Mouse (Mus musculus) forebrain, embryonic 16.5 days (tissue): ENCODE data around the gene Ltb4r1. TPM values are rescaled to one million over a fixed set of nuclear protein-coding genes. Genes with fewer than 3 reads are reported as not detected.
"Not testable (repeated sequence)": the region's sequence is repeated elsewhere in the genome, so short reads cannot be mapped to it uniquely, and the experiment has no call there.

ENCODE experiments used
- ATAC-seq: fragments of 200-750 bp; cut with Nextera tagmentation; 2 replicates; pipeline ENCODE4 v1.8.0; 2017; ENCODE audit warnings: mild to moderate bottlenecking, moderate library complexity
- H3K27ac ChIP-seq: fragments of 300-500 bp; sonication (generic); 2 replicates; pipeline ENCODE4 v1.5.1; 2014; ENCODE audit warnings: low read length, control low read depth
- H3K27me3 ChIP-seq: fragments of 300-500 bp; sonication (generic); replicated peaks from 2 replicates; pipeline ENCODE4 v1.6.1; 2014; ENCODE audit warnings: low read length; ENCODE audit not compliant: control insufficient read depth, insufficient read depth
- H3K36me3 ChIP-seq: fragments of 300-500 bp; sonication (generic); 2 replicates; pipeline ENCODE4 v1.6.1; 2014; ENCODE audit not compliant: control insufficient read depth, insufficient read depth
- H3K4me1 ChIP-seq: fragments of 300-500 bp; sonication (generic); replicated peaks from 2 replicates; pipeline ENCODE4 v1.6.1; 2014; ENCODE audit warnings: low read length; ENCODE audit not compliant: control insufficient read depth, insufficient read depth
- H3K4me2 ChIP-seq: fragments of 300-500 bp; sonication (generic); 2 replicates; pipeline ENCODE4 v1.6.1; 2014; ENCODE audit warnings: mild to moderate bottlenecking, low read length, control low read depth
- H3K4me3 ChIP-seq: fragments of 300-500 bp; sonication (generic); replicated peaks from 2 replicates; pipeline ENCODE4 v1.5.1; 2014; ENCODE audit warnings: mild to moderate bottlenecking, low read length, control low read depth
- H3K9ac ChIP-seq: fragments of 300-500 bp; sonication (generic); replicated peaks from 2 replicates; pipeline ENCODE4 v1.6.1; 2014; ENCODE audit warnings: low read depth, low read length, control low read depth
- H3K9me3 ChIP-seq: fragments of 300-500 bp; sonication (generic); 2 replicates; pipeline ENCODE4 v1.6.1; 2016; ENCODE audit warnings: low read length; ENCODE audit not compliant: control insufficient read depth
- WGBS: fragments of 180-500 bp; shearing (Covaris S2); extraction: QIAGEN DNeasy Blood & Tissue Kit; methylation state at CpG from one replicate; pipeline ENCODE4 v1.1.7; 2014; 5-methylcytosine and 5-hydroxymethylcytosine counted together
- polyA plus RNA-seq: library from polyadenylated mRNA; unstranded; fragments of >200 nt; fragmentation: Nextera tagmentation; extraction: Ambion mirVana; gene quantifications from 2 replicates; pipeline ENCODE4 v1.2.1, GENCODE M21; 2015

Ltb4r1 gene
- polyA plus RNA-seq, 1 experiment from 2014 or later, result 0.25 TPM

GRCm38 (mm10) chr14:55737086-55737687 lies 28.6 kb upstream of the Ltb4r1 start:
- no peak overlapping the region for H3K27ac ChIP-seq
- H3K9me3 ChIP-seq, result no peaks in the 10 kb centered on the region
- H3K9ac ChIP-seq, result no peak overlapping the region
- no peaks in the 10 kb centered on the region for H3K27me3 ChIP-seq
- WGBS, result 85% methylated on average over 9 of the region's 9 CpGs
- ATAC-seq, result no peak
- peaks cover 7% of the 10 kb centered on the region for H3K36me3 ChIP-seq
- H3K4me2 ChIP-seq, result no peak overlapping the region
- no peak overlapping the region for H3K4me3 ChIP-seq
- H3K4me1 ChIP-seq, result no peaks in the 10 kb centered on the region

GRCm38 (mm10) chr14:55743711-55744110 lies 22.1 kb upstream of the Ltb4r1 start:
- Histone ChIP-seq H3K27ac (no peak overlapping the region), H3K9me3 (no peaks in the 10 kb centered on the region), H3K4me1 (peaks cover 31% of the 10 kb centered on the region), H3K27me3 (no peaks in the 10 kb centered on the region), H3K4me2 (0 out of 2 replicates have a peak overlapping the region, but pooled peaks have one; percentile 16), H3K9ac (no peak overlapping the region; the same call in 1 of the 2 replicates), H3K4me3 (no peak overlapping the region), H3K36me3 (peaks cover 7% of the 10 kb centered on the region)
- WGBS, result 22% methylated on average over 10 of the region's 10 CpGs
- ATAC-seq, result peak; percentile 70

GRCm38 (mm10) chr14:55745180-55745860 lies 20.4 kb upstream of the Ltb4r1 start, which contains the start of the genes Dhrs1 and Nop9:
Gene Dhrs1, minus strand, starts transcription at chr14:55745690.
Gene Nop9, plus strand, starts transcription at chr14:55745693.
- peak within 1 kb of the TSS; percentile 86 for H3K4me3 ChIP-seq
- no peaks in the 10 kb centered on the region for H3K9me3 ChIP-seq
- peaks cover 31% of the 10 kb centered on the region for H3K4me1 ChIP-seq
- peak within 1 kb of the TSS; percentile 33; the same call in 1 of the 2 replicates for H3K27ac ChIP-seq
- H3K27me3 ChIP-seq, result no peaks in the 10 kb centered on the region
- H3K36me3 ChIP-seq, result peaks cover 9% of the 10 kb centered on the region
- peak; percentile 75 for ATAC-seq
- H3K9ac ChIP-seq, result peak within 1 kb of the TSS; percentile 81
- WGBS, result 1% methylated on average over 48 of the region's 48 CpGs
- peak within 1 kb of the TSS; percentile 84 for H3K4me2 ChIP-seq

DNA sequence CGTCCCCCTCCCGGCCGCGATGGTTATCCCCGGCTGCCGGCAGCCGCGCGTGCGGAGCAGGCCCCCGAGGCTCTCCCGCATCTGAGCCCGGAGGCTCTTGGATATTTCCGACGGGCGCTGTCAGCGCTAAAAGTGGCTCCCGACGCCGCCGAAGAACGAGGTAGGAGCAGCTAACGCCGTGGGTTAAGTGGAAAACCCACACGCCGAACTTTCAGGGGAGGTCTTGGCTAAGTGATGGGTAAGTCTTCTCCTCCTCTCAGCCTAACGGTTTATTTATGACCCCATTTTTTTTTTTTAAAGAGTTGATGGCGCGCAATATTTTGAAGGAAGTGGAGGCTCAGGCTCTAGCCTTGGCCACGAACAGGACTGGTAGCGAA lies 19.9 kb upstream of the Ltb4r1 start:
- no peak for ATAC-seq
- WGBS, result under 1% methylated on average over 31 of the region's 31 CpGs
- peak overlapping the region; percentile 81 for H3K9ac ChIP-seq

DNA sequence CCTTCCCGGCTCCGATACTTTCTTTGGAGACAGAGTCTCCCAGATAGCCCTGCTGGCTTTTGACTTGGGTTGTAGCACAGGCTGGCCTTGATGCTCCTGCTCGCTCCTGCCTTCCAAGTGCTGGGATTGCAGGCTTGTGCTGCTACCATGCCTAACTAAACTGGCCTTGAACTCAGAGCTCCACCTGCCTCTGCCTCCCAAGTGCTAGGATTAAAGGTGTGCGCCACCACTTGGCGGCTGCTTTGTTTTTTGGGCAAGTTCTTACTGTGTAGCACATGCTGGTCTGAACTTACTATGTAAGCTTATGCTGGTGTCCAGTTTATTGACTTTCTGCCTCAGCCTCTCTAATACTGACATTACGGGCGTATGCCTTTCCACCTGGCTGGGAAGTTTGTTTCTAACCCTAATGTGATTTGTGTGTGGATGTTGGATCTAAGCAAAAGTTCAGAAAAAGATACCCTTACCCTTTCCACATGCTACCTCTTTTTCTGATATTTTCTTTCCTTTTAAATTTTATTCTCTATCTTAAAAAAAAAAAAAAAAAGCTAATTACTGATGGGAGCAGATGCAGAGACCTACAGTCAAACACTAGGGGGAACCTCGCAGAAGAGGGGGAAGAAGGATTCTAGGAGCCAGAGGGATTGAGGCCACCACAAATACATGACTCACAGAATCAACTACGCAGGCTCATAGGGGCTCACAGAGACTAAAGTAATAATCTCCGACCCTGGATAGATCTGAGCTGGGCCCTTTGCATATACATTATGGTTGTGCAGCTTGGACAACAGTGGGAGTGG lies 18.5 kb upstream of the Ltb4r1 start:
- H3K4me1 ChIP-seq, result peaks cover 31% of the 10 kb centered on the region
- H3K36me3 ChIP-seq, result peaks cover 19% of the 10 kb centered on the region
- 90% methylated on average over 10 of the region's 10 CpGs for WGBS
- H3K27ac ChIP-seq, result no peak overlapping the region
- no peaks in the 10 kb centered on the region for H3K27me3 ChIP-seq
- no peaks in the 10 kb centered on the region for H3K9me3 ChIP-seq
- H3K9ac ChIP-seq, result no peak overlapping the region
- no peak for ATAC-seq
- no peak overlapping the region for H3K4me3 ChIP-seq
- H3K4me2 ChIP-seq, result peak overlapping the region; percentile 84; the same call in 1 of the 2 replicates

More for the DNA sequence above, 19.9 kb upstream of the Ltb4r1 start:
- H3K27me3 ChIP-seq, result no peaks in the 10 kb centered on the region
- peak overlapping the region; percentile 33; the same call in 1 of the 2 replicates for H3K27ac ChIP-seq
- H3K36me3 ChIP-seq, result peaks cover 12% of the 10 kb centered on the region
- H3K9me3 ChIP-seq, result no peaks in the 10 kb centered on the region
- H3K4me2 ChIP-seq, result peak overlapping the region; percentile 84
- H3K4me3 ChIP-seq, result peak overlapping the region; percentile 86
- peaks cover 31% of the 10 kb centered on the region for H3K4me1 ChIP-seq

- Histone ChIP-seq H3K36me3 (peaks cover 10% of the 10 kb centered on the region), H3K9ac (no peak overlapping the region), H3K4me3 (no peak overlapping the region), H3K4me2 (no peak overlapping the region), H3K9me3 (no peaks in the 10 kb centered on the region), H3K4me1 (peaks cover 9% of the 10 kb centered on the region), H3K27ac (no peak overlapping the region), H3K27me3 (peaks cover 11% of the 10 kb centered on the region)
- ATAC-seq, result no peak
- 88% methylated on average over 6 of the region's 6 CpGs for WGBS
Measured at GRCm38 (mm10) chr14:55757566-55757965, 8.2 kb upstream of the Ltb4r1 start.

DNA sequence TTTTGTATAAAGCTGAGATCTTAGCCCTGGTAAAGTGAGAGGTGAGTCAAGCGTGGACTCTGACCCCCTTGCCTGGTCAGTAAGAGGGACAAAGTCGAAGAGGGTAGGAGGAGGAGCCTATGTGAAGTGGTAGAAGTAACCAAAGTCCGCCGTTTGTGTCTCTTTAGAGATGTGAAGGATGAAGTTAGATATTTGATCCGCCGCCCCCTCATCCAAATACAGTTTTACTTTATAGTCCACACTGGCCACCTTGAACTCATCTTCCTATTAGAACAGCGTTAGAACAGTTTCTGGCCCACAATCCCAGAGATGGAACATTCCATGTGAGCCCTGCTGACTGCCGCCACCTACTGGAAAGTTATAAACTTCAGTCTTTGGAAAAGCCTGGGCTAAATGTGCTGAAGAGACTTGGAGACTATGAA lies 7.4 kb upstream of the Ltb4r1 start, which contains the start of gene Cideb:
Cideb (minus strand) TSS at position 96 of the 422 bp plus-strand sequence.
- no peak for ATAC-seq
- 18% methylated on average over 8 of the region's 8 CpGs for WGBS
- Histone ChIP-seq H3K4me2 (no peak within 1 kb of the TSS), H3K36me3 (peaks cover 5% of the 10 kb centered on the region), H3K4me1 (peaks cover 9% of the 10 kb centered on the region), H3K9ac (no peak within 1 kb of the TSS), H3K4me3 (no peak within 1 kb of the TSS), H3K27me3 (peaks cover 12% of the 10 kb centered on the region), H3K27ac (no peak within 1 kb of the TSS), H3K9me3 (no peaks in the 10 kb centered on the region)

DNA sequence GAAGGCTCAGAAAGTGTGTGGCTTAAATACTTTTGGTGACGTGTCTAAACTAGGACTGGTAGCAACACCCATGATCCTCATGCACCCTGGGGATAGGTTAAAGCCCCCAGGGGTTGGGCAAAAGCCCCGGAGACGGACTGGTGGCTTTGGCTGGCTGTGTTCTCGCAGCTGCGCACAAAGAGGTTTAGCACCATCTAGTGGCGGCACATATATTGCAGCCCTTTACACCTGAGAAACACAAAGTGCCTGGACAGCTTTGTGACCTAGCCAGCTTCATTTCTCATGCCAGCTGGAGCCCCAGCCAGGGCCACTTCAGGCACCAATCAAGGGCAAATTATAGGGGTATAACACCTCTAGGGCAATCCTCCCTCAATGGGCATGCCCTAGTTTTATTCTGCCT lies 5.6 kb upstream of the Ltb4r1 start:
- H3K4me1 ChIP-seq, H3K9me3 ChIP-seq, H3K27ac ChIP-seq, ATAC-seq, H3K4me3 ChIP-seq, H3K9ac ChIP-seq, H3K36me3 ChIP-seq: not testable (repeated sequence)
- Histone ChIP-seq H3K27me3 (peaks cover 20% of the 10 kb centered on the region), H3K4me2 (peak overlapping the region; percentile 30)
- 0% methylated on average over 6 of the region's 6 CpGs for WGBS

DNA sequence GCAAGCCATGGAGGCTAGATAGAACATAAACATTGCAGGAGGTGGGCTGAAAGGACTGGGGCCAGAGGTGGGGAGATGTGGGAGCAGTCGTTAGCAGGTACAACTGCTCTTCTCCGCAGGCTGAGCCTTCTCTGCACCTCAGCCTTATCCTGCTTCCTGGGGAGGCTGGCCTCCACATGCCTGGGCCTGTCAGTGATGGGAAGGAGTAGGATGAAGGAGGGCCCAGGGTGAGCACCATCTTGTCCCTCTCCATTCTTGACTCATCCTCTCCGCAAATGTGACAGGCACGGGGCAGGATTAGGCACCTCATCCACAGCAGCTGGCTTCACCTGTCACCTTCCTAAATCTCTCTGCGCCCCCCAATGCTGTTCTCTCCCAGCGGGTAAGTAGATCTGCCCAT lies 4.6 kb upstream of the Ltb4r1 start, which contains the start of gene Ltb4r2:
Ltb4r2 (plus strand) TSS at position 266 of the 400 bp plus-strand sequence.
- no peak for ATAC-seq
- 72% methylated on average over 6 of the region's 6 CpGs for WGBS
- Histone ChIP-seq H3K4me1 (peaks cover 9% of the 10 kb centered on the region), H3K4me2 (peak within 1 kb of the TSS; percentile 94), H3K36me3 (no peaks in the 10 kb centered on the region), H3K9ac (peak within 1 kb of the TSS; percentile 85), H3K4me3 (peak within 1 kb of the TSS; percentile 64), H3K27ac (peak within 1 kb of the TSS; percentile 42), H3K27me3 (peaks cover 25% of the 10 kb centered on the region), H3K9me3 (no peaks in the 10 kb centered on the region)
